Mouse (Mus musculus): Measurements from ENCODE around the gene Furin.

Furin gene

DNA sequence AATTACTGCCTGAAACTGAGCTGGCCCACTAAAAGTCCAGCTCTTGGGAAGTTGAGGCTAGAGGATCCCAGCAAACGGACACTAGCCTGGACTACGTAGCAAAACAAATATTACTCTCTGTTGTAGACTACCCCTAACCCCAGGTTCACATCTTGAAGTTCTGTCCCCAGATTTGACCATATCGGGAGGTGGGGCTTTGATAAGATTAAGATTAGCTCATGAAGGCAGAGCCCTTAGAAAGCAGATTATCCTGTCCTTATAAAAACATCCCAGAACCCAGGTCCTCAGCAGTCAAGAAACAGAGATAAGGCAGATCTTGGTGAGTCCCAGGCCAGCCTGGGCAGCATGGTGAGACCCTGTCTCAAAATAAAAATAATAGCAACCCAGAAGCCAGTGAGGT lies 33.1 kb downstream of the Furin start:
- DNase-seq (ENCODE audit: low spot score): no peak

DNA sequence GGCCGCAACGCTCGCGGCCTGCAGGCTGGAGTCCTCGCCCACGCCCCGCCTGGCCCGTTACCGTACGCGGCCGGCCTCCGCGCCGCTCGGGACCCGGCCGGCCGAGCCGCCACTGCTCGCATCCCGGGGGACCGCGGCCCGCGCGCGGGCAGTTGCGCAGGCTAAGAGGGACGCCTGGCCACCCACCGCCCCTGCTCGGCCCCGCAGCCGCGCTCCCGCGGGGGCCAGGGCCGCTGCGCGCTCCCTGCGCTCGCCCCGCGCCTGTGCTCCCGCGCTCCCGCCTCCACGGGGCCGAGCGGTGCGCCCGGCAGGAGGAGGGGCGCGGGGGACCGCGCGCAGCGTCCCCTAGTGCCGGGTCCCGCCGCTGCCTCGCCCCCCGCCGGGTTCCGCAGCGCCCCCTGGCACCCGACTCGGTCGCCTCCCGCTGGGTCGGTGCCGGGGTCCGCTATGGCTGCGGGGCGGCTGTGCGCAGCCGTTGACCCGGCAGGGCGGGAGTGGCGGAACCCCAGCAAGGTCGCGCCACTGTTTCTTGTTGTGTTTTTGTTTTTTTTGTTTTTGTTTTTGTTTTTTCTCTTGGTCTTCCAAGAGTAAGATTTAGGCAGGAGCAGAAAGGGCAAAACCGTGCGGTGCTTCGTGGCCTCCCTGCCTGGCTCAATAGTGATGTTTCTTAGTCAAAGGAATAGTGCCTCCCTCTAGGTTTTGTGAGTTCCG lies 34.0 kb downstream of the Furin start, which contains the start of gene Man2a2:
Gene Man2a2, minus strand, starts transcription at position 335 of the 711 bp plus-strand sequence.
- DNase-seq (ENCODE audit: low spot score): peak; percentile 74

DNA sequence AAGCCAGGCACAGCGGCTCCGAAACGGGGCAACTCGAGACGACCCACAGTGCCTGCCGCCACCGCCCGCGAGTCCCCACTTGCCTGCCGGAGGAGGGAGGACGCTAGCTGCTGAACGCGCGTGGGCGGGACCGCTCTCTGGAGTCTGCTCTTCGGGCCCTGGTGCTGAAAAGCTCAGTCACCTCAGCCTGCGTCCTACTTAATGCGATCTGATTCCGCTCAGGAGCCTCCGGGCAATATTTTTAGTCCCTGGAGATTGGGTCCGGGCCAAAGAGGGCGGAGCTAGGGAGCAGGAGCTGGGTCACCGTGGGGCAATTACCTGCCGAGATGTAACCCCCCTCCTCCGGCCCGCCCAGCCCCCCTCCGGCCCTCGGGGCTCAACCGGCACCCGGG lies 34.6 kb downstream of the Furin start:
- DNase-seq (ENCODE audit: low spot score): peak; percentile 89

DNA sequence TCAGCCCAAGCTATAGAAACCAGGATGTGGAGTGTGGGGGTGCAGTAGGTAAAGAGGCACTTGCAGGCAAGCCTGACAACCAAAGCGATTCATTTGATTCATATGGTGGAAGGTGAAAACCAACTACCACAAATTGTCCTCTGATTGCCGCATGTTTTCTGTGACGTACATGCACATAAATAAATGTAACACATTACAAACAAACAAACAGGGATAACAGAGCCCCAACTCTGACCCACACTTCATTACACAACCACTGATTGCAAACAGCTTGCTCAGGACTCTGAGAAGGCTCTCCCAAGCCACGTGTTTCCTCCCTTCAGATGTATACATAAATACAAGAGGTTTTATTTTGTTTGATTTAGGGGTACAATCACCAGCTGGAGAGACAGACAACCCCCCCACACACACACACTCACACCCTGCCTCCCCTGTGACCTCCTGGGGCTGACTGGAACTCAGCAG lies 35.2 kb downstream of the Furin start:
- no peak for DNase-seq (ENCODE audit: low spot score)

DNA sequence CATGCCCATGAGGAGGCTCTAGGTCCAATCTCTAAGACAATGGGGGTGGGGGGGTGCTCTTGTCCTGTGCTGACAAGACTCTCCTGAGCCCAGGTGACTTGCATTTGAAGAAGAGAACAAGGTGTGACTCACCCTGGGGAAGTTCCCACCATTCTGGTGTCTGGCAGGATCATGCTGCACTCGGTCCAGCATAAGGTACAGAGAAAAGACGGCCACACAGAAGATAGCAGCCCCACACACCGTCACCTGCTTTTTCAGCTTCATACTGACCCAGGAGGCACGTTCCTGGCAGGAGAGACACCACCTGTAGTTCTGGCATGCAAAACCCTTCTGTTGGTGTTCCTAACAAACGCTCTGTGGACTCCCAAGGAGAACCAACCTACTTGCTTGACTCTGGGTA lies 35.8 kb downstream of the Furin start:
- DNase-seq (ENCODE audit: low spot score): no peak

DNA sequence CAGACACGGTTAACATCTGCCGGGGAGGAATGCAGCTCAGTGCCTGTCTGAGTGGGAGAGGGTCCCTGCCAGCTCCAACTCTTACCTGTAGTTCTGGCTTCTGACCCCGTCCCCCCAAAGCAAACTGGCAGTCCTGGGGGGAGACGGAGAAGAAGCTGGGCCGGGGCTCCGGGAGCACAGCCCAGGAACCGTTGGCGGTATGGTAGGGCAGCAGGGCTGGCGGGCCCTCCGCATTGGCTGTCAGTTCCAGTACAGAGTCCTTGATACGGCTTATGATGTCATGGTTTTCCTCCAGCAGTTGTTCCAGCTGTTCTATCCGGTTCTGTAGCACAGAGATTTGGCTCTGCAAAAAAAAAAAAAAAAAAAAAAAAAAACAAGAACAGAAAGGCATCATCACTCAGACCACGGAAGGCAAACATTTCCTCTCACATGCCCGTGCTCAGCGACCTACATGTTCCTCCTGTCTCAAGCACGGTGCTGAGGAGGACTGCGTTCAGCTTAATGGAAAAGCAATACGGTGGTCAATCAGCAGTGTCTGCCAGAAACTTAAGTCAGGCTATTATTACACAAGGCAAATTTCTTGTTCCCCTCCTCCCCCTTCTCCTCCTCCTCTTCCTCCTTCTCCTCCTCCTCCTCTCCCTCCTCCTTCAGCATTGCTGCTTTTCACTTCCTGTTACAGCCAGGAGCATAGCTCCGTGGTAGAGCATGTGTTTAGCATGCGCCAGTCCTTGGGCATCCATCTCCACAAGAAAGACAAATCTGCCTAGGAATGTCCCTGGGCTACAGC lies 36.4 kb downstream of the Furin start:
- DNase-seq (ENCODE audit: low spot score): no peak

DNA sequence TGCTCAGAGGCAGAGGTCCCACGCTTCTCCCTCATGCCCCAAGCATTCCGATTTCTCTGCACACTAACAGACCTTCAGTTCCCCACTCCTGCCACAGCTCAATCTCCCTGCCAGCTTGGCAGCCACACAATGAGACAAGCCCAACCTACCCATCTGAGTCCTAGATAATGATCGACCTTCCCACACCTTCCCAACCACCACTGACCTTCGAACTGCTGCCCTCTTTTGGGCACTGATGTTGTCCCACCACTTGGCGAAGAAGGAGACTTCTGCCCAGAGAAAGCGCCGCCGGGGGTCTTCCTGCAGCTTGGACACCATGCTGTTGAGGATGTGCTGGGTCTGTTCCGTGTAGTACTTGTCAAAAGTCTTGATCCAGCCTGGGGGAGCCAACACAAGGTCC lies 37.2 kb downstream of the Furin start:
- no peak for DNase-seq (ENCODE audit: low spot score)

DNA sequence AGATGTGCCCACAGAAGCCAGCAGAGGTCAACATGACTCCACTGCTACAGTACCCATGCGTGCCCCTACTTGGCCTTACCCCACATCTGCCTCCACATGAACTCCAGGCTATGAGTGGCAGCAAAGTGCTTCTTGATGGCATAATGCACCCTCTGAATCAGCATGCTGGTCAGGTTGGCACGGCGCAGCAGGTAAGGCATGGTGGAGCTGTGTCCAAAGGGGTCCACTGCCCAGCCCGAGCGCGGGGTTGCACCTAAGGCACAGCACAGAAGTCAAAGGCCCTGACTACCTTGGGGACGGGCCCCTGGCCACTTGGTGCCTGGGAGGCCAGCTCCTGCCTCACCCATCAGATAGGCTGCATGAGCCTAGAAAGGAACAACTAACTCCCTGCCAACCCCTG lies 38.0 kb downstream of the Furin start:
- no peak for DNase-seq (ENCODE audit: low spot score)

DNA sequence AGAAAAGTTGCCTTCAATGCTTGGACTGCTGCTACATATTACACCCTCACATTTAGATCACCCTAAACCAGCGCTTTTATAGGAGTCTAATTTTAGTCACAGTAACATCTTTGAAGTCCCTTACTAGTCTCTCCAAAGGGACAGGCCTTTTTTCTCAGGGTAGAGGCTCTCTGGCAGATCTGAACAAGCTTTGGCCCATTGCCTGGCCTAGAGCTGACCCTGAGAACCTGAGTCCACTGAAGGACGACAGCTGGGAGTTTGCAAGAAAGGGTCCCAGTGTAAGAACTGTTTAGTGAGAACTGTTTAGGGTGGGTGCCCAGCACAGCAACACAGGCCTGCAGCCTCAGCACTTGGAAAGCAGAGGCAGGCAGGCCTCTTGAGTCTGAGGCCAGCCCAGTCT lies 39.5 kb downstream of the Furin start:
- no peak for DNase-seq (ENCODE audit: low spot score)

DNA sequence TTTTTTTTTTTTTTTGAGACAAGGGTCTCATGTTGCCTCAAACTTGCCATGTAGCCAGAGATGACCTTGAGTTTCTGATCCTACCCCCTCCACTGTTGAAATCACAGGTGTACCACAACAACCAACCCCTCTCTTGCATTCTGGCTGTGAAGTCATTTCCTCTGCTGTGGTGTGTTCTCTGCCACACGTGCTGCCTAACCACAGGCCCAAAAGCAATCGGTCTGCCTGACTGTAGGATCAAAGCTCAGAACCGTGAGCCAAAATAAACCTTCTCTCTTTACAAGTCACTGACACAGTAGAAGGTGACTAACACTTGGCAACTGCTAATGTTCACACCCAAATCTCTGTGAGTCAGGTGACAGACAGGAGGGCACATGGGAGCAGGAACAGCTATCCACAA lies 44.8 kb downstream of the Furin start:
- no peak for DNase-seq (ENCODE audit: low spot score)

DNA sequence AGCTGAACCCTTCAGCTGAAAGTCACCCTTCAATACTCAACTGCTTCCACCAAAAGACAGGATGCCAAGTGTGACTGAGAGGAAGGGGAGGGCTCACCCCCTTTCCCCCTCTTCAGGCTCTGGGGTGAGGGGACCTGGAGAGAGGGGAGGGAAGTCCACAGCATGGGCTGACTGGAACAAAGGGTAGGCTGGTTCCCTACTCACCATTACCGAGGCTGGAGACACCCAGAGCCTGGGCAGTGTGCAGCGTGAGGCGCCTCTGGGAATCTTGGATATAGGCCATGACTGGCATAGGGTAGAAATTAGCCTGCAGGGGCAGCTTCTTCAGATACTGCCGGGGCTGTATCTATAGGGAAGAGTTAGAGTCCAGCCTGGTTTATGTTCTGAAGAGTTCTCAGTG lies 47.2 kb downstream of the Furin start:
- DNase-seq (ENCODE audit: low spot score): no peak

DNA sequence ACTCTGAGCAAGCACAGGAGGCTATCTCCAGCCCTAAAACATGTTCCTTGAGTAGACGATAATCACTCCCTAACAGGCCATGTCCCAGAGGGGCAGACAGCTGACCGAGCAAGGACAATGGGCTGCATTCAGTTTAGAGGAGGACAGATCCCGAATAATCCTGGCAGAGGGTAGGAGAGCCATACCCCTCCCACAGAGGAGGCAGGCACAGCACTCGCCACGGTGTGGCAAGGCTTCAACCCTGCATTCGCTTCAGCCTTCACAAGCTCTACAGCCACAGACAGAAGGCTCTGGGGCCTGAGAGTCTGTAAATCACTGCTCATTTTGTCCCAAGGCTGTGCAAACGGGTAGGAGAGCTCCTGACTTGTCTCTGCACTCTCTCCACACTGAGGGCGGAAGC lies 48.1 kb downstream of the Furin start:
- DNase-seq (ENCODE audit: low spot score): peak; percentile 70

DNA sequence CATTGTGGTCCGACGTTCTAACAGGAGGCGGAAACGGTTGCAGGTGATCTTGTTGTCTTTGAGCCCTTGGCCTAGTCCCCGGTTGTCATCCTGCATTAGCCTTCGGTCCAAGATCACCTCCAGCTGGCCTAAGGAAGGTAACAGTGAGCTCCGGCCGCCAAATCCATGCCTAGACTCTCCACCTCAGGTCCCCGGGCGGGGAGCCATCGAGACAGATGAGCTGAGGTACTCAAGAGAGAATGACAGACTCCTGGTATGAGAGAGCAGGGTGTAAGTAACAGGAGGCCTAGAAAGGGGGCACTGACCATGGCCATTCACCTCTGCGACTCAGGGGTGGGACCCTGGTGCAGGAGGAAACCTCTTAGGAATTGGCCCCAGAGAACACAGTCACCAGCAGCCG lies 48.9 kb downstream of the Furin start:
- no peak for DNase-seq (ENCODE audit: low spot score)

DNA sequence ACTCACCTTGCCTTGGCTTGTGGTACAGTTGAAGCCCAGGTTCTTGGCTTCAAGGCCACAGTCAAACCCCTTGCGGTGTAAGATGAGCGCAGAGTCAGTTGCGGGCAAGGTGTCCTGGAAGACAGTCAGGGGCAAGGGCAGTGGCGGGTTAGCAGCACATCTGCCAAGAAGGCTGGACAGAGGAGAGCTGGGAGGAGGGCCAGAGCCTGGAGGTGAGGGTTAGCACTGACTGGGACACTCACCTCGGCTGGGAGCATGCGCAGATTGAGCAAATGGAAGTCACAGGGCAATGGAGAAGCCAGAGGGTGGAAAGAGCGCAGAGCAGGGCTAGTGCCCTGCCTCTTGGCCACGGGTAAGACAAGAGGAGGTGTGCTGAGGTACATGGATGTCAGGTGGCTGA lies 52.3 kb downstream of the Furin start:
- DNase-seq (ENCODE audit: low spot score): no peak

DNA sequence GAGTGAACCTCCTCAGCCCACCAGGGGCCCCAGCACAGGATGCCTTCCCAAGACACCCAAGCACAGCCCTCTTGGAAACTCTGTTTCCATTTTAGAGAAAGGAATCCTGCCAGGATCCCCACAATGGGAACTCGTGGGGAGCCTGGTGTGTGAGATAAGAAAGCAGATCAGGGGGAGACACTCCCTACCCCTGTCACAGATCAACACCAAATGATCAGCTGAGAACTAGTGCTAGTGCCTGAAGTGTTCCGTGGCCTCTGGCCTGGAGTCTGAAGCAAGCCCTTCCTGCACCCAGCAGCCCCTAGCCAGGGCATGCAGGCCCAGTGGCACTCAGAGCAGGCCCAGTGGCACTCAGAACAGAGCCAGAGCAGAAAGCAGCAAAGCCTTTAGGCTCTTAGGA lies 54.4 kb downstream of the Furin start:
- DNase-seq (ENCODE audit: low spot score): no peak

DNA sequence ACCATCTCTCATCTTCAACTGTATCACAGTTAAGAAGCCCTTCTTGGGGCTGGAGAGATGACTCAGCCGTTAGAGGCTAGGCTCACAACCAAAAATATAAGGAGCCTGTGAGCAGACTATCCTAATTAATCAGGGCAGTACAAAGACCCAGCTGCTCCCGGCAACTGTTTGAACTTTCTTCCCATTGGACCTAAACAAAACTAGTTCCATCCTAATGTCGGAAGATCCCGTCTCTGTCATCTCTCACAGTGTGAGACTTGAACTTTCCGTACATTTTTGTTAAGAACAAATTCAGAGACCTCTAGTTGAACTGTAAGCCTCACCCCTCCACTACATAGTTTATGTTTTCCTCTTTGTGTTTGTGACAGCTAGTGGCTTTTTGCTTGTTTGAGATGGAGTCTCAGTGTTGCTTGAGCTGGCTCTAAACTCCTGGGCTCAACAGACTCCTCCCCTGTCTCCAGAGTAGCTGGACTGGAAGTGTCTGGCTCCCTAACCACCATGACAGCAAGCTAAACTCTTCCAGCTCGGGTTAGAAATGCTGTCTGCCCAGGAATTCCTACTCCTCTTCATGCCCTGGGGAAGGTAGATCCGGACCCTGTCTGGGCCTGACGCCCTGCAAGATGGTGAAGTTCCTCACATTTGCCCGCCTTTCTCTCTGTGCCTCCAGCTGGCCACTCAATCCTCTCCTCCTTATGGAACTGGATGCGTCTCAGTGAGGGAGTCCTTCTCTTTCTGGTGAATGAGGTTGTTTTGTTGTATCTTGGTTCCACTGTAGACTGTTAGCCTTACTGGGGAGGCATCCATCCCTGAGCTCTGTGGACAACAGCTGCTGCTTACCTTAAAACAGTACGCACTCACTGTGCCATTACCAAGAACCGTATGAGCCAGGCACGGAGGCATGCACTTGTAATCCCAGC lies 57.3 kb downstream of the Furin start:
- no peak for DNase-seq (ENCODE audit: low spot score)

DNA sequence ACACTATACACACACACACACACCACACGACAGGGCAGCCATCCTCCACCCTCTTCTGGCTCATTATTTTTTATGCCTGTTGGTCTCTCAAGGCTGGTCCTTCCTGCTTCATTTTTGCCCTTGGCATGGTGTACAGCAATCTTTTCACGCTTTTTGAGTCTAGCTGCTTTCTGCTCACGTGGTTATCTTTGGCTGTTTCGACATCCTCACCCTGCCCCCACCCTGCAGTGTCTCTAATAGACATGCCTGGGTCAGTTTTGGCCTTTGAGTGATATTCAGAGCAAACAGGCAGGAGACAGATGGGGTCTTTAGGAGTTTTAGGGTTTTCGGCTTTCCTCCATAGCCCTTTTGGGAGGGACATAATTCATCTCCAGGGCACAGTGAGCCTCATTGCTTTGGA lies 58.4 kb downstream of the Furin start:
- no peak for DNase-seq (ENCODE audit: low spot score)

DNA sequence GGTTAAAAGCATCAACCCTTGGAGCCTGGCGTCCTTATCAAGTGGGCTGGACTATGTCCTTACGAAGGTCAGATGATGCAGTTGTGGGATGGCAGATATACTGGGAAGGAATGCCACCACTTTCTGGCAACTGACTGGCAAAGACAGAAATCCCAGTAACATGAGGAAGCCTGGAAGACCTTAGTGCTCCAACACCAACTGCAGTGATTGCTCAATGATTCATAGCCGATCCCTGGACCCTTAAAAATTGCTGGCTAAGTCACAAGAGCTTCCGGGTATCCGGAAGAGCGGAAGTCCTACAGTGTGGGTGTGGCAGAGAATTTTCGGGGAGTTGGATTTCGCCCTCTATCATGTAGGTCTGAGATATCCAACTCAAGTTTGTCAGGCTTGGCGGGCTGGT lies 59.1 kb downstream of the Furin start:
- DNase-seq (ENCODE audit: low spot score): no peak

DNA sequence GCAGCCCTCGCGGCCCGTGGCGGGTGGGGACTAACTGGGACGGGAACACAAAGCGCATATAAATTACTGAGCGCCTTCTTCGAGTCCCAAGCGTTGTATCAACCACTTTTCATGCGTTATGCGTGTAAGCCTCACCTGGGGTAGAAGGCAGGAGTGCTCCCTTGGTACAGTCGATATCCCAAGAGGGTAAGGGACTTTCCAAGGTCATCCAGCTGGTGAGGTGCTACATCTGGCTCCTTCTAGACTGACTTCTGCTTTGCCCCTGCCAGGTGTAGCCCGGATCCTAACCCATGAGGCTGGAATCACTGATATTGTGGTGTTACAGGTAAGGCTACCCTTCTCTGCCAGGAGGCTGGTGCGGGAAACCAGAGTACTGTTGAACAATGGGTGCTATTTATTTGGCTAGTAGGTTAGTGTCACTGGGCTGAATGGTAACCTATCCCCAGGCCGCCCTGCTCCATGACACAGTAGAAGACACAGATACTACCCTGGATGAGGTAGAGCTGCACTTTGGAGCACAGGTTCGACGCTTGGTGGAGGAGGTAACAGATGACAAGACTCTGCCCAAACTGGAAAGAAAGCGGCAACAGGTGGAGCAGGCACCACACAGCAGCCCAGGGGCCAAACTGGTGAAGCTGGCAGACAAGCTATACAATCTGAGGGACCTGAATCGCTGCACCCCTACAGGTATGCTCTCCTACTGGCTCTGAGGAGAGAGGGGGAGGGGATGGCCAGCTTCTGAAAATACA lies 61.8 kb downstream of the Furin start:
- no peak for DNase-seq (ENCODE audit: low spot score)

DNA sequence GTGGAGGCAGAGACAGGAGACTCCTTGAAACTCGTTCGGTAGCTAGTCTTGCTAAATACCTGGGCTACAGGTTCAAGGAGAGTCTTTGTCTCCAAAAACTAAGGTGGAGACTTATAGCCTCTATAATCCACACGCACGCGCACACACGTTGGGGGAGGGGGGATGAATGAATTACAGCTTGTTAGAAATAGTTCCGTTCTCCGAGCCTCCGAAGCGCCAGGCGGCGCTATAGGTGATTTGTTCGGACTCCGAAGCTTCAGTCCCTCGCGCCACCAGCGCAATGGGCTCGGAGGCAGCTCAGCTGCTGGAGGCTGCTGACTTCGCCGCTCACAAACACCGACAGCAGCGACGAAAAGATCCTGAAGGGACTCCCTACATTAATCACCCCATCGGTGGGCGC lies 62.4 kb downstream of the Furin start, which contains the start of gene Hddc3:
Gene Hddc3, plus strand, starts transcription at position 247 of the 400 bp plus-strand sequence.
- peak; percentile 97 for DNase-seq (ENCODE audit: low spot score)

DNA sequence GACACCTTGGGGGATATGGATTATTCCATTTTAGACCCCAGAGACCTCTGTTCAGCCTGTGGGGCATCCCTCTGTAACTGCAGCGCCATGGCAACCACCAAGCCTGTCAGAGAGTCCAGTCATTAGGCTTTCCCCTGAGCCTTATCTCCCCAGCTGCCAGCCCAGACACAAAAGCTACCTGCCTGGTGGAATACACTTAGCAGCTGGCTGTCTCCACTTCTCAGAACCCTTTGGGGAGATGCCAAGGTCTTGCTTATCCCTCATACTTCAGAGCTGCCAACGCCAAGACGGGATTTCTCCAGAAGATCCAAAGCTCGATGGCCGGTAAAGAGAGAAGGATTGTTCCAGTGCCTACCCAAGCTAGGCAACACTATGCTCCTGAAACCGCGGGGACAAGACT lies 63.4 kb downstream of the Furin start:
- DNase-seq (ENCODE audit: low spot score): no peak

DNA sequence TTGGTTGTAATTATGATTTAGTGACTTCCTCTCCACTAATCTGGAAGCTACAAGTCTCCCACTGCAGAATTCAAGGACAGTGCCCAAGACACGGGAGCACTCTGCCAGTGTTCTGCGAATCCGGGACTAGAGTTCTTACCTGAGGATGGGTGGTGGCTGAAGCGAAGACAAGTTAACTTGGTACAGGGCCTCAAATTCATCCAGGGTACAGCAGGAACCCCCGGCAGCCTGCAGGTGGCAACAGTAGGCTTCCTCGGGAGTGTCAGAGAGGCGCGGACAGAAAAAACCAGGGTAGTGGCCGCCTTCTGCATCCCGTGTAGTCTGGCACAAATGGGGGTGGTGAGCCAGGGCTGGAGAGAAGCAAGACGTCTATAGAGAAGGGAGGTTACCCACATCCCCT lies 64.4 kb downstream of the Furin start, which contains the start of gene Unc45a:
Gene Unc45a, minus strand, starts transcription at position 213 of the 400 bp plus-strand sequence.
- DNase-seq (ENCODE audit: low spot score): peak; percentile 78

Data from layer of hippocampus, adult 11-12 months (tissue).